Mouse (Mus musculus) ES-E14 (cell line): ENCODE measurements around the gene Defb29.

ENCODE experiments used
- CHD2 ChIP-seq: IDR thresholded peaks from 2 replicates; pipeline ENCODE4 v1.6.1; 2014; ENCODE audit warnings: mild to moderate bottlenecking, low read depth, low read length, inconsistent platforms
- HCFC1 ChIP-seq: IDR thresholded peaks from 2 replicates; pipeline ENCODE4 v1.6.1; 2012; ENCODE audit warnings: low read length, inconsistent platforms, borderline replicate concordance; ENCODE audit not compliant: insufficient read depth
- MAFK ChIP-seq: IDR thresholded peaks from 2 replicates; pipeline ENCODE4 v1.6.1; 2014; ENCODE audit warnings: mild to moderate bottlenecking, low read depth, low read length, inconsistent platforms; ENCODE audit not compliant: insufficient read depth
- ZC3H11A ChIP-seq: IDR thresholded peaks from 2 replicates; pipeline ENCODE4 v1.6.1; 2012; ENCODE audit warnings: low read depth, mild to moderate bottlenecking, inconsistent platforms, low read length, borderline replicate concordance

- TF ChIP-seq MAFK (no peak), CHD2 (no peak), ZC3H11A (no peak), HCFC1 (no peak)
These were observed 29.1 kb upstream of the Defb29 start, which contains the start of gene Gm17416 for GRCm38 (mm10) chr2:152569038-152569437.
